Mouse (Mus musculus): ENCODE data around the gene Rpl38. TPM values are rescaled to one million over a fixed set of nuclear protein-coding genes. Genes with fewer than 3 reads are reported as not detected.

Gene Rpl38
- 1,685 and 2,720 TPM in 2 replicates for polyA plus RNA-seq (2015; fragmentation: Nextera tagmentation; extraction: Ambion mirVana)

DNA sequence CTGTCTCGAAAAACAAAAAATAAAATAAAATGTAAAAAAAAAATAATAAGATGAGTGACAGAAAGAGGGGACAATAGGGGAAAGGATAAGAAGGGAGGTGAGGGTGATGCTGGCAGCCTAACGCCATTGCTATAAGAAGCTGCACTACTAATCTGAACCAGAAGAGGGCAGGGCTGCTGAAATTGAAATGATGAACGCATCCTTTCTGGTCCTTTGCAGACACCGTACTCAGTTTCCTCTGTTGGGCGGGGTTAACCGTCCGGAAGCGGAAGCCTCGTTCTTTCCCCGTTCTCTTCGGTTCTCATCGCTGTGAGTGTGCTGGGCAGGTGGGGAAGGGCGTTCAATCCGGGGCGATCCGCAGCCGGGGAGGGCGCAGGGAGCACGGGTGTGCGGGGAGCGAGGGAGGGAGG lies at the start of gene Rpl38:
Gene Rpl38, plus strand, starts transcription at position 224 of the 410 bp plus-strand sequence.

DNA sequence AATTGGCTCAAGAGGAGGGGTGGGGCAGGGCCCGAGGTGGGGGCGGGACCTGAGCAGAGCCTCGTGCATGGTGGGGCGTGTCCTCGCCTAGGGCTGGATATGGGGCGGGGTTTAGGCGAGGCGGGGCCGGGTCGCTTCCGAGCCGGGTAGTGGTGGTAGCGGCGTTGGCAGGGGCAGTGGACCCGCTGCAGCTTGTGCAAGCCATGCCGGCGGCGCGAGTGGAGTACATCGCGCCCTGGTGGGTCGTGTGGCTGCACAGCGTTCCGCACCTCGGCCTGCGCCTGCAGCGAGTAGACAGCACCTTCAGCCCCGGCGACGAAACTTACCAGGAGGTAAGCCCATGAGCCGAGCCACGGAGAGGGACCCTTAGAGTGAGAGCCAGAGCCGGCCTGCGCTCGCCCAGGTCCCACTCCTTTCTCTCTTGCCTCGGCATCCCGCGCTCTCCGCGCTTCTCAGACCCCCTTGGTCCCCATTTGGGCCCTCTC lies 7.1 kb downstream of the Rpl38 start, which contains the start of gene Ttyh2:
Gene Ttyh2, plus strand, starts transcription at position 91 of the 485 bp plus-strand sequence.

Other genes starting within 250 kb of the Rpl38 start
- 38.1 and 95.6 TPM in 2 replicates for gene Ttyh2, start 6.9 kb downstream of the Rpl38 start, polyA plus RNA-seq (2015; fragmentation: Nextera tagmentation; extraction: Ambion mirVana)
- gene Dnaic2, start 58.9 kb downstream of the Rpl38 start, polyA plus RNA-seq (2015; fragmentation: Nextera tagmentation; extraction: Ambion mirVana), result 1.1 and 2.8 TPM in 2 replicates
- gene Kif19a, start 96.9 kb downstream of the Rpl38 start, polyA plus RNA-seq (2015; fragmentation: Nextera tagmentation; extraction: Ambion mirVana), result 0.57 TPM in 2 replicates
- gene Btbd17, start 127.4 kb downstream of the Rpl38 start, polyA plus RNA-seq (2015; fragmentation: Nextera tagmentation; extraction: Ambion mirVana), result 0.15 and 0.24 TPM in 2 replicates
- not detected in 2 replicates for gene Gpr142, start 130.4 kb downstream of the Rpl38 start, polyA plus RNA-seq (2015; fragmentation: Nextera tagmentation; extraction: Ambion mirVana)
- 7.5 and 9.6 TPM in 2 replicates for gene Gprc5c, start 182.6 kb downstream of the Rpl38 start, polyA plus RNA-seq (2015; fragmentation: Nextera tagmentation; extraction: Ambion mirVana)
- 3.9 and 5.4 TPM in 2 replicates for gene Cd300a, start 221.5 kb downstream of the Rpl38 start, polyA plus RNA-seq (2015; fragmentation: Nextera tagmentation; extraction: Ambion mirVana)